Mouse (Mus musculus) frontal cortex, postnatal 14 days (tissue): ENCODE measurements around the gene Nfatc3.

ENCODE experiments used
- DNase-seq, 2 experiments: peaks; one replicate each; pipeline ENCODE4 v3.0.0; 2022; ENCODE audit warnings: low spot score in 2 of 2

Nfatc3 gene

GRCm38 (mm10) chr8:106146014-106146413 lies 87.4 kb downstream of the Nfatc3 start:
- DNase-seq: no peak

- no peak for DNase-seq
These were observed 89.4 kb downstream of the Nfatc3 start for GRCm38 (mm10) chr8:106147868-106148565.

- DNase-seq: no peak
These were observed 90.4 kb downstream of the Nfatc3 start for GRCm38 (mm10) chr8:106149025-106149424.

GRCm38 (mm10) chr8:106149801-106150652 lies 91.4 kb downstream of the Nfatc3 start, which contains the start of gene Pla2g15:
Pla2g15 (plus strand) TSS chr8:106150399.
- peak; percentile 89 to 90 for DNase-seq

- no peak for DNase-seq
These were observed 92.0 kb downstream of the Nfatc3 start for GRCm38 (mm10) chr8:106150653-106151000.

GRCm38 (mm10) chr8:106151041-106151440 lies 92.4 kb downstream of the Nfatc3 start:
- DNase-seq: no peak

- DNase-seq: no peak
These were observed 94.2 kb downstream of the Nfatc3 start for GRCm38 (mm10) chr8:106152876-106153275.

GRCm38 (mm10) chr8:106157419-106157818 lies 98.8 kb downstream of the Nfatc3 start:
- DNase-seq: no peak

- DNase-seq: no peak
These were observed 99.7 kb downstream of the Nfatc3 start for GRCm38 (mm10) chr8:106158381-106158780.

- no peak for DNase-seq
These were observed 101.2 kb downstream of the Nfatc3 start for GRCm38 (mm10) chr8:106159876-106160275.

GRCm38 (mm10) chr8:106163251-106163650 lies 104.6 kb downstream of the Nfatc3 start:
- DNase-seq: no peak

GRCm38 (mm10) chr8:106165460-106165859 lies 106.8 kb downstream of the Nfatc3 start:
- peak; percentile 46 to 72 for DNase-seq

GRCm38 (mm10) chr8:106168356-106169016 lies 109.8 kb downstream of the Nfatc3 start, which contains the start of gene Slc7a6:
Slc7a6 (plus strand) TSS chr8:106168857.
- DNase-seq: peak; percentile 69 to 85

GRCm38 (mm10) chr8:106169017-106169933 lies 110.6 kb downstream of the Nfatc3 start:
- DNase-seq: peak in 1 of 2 experiments; percentile 29

GRCm38 (mm10) chr8:106169934-106170480 lies 111.4 kb downstream of the Nfatc3 start:
- no peak for DNase-seq

GRCm38 (mm10) chr8:106173566-106173965 lies 114.9 kb downstream of the Nfatc3 start:
- no peak for DNase-seq

- no peak for DNase-seq
These were observed 118.3 kb downstream of the Nfatc3 start for GRCm38 (mm10) chr8:106176891-106177290.

GRCm38 (mm10) chr8:106177594-106177993 lies 119.0 kb downstream of the Nfatc3 start:
- no peak for DNase-seq

- DNase-seq: no peak
These were observed 119.8 kb downstream of the Nfatc3 start for GRCm38 (mm10) chr8:106178428-106178827.
